Mouse (Mus musculus) liver, adult 2 months (tissue): ENCODE measurements around the gene Il3ra. TPM values are rescaled to one million over a fixed set of nuclear protein-coding genes. Genes with fewer than 3 reads are reported as not detected.
A peak's percentile ranks its signal among the peaks of the same experiment; 100 is the strongest.

Source experiments
- DNase-seq: peaks from one replicate; pipeline ENCODE4 v3.0.0-alpha.2; 2011; ENCODE audit warnings: low read depth, low spot score; ENCODE audit errors: extremely low read depth
- H3K27ac ChIP-seq: fragments of 200-500 bp; replicated peaks from 2 replicates; pipeline ENCODE4 v1.5.1; 2012; ENCODE audit warnings: low read depth, mild to moderate bottlenecking, control low read depth, inconsistent platforms, low read length; ENCODE audit not compliant: insufficient read depth
- H3K27me3 ChIP-seq: fragments of 200-500 bp; 2 replicates; pipeline ENCODE4 v1.6.1; 2012; ENCODE audit warnings: mild to moderate bottlenecking, moderate library complexity, low read length, inconsistent platforms; ENCODE audit not compliant: control insufficient read depth, insufficient read depth
- H3K36me3 ChIP-seq: fragments of 200-500 bp; 2 replicates; pipeline ENCODE4 v1.6.1; 2012; ENCODE audit warnings: low read length, inconsistent platforms; ENCODE audit not compliant: control insufficient read depth, insufficient read depth
- H3K4me1 ChIP-seq: fragments of 200-500 bp; 2 replicates; pipeline ENCODE4 v1.6.1; 2011; ENCODE audit warnings: low read length; ENCODE audit not compliant: control insufficient read depth, insufficient read depth
- H3K4me3 ChIP-seq: fragments of 200-500 bp; 2 replicates; pipeline ENCODE4 v1.5.1; 2011; ENCODE audit warnings: low read depth, mild to moderate bottlenecking, control low read depth, low read length, moderate library complexity; ENCODE audit not compliant: insufficient read depth
- H3K79me2 ChIP-seq: fragments of 200-500 bp; 2 replicates; pipeline ENCODE4 v1.6.1; 2012; ENCODE audit warnings: inconsistent platforms, mild to moderate bottlenecking, low read length, moderate library complexity; ENCODE audit not compliant: control insufficient read depth, insufficient read depth
- H3K9ac ChIP-seq: fragments of 200-500 bp; 2 replicates; pipeline ENCODE4 v1.6.1; 2012; ENCODE audit warnings: low read depth, mild to moderate bottlenecking, control low read depth, inconsistent platforms, low read length
- CTCF ChIP-seq: fragments of 200-500 bp; IDR thresholded peaks from 2 replicates; pipeline ENCODE4 v1.5.1; 2011; ENCODE audit warnings: low read depth, low read length, control low read depth
- POLR2A ChIP-seq: fragments of 200-500 bp; IDR thresholded peaks from 2 replicates; pipeline ENCODE4 v1.6.1; 2011; ENCODE audit warnings: low read length, control low read depth; ENCODE audit not compliant: insufficient read depth; ENCODE audit errors: extremely low read depth
- WGBS: fragments of 180-500 bp; shearing (Covaris S2); methylation state at CpG from one replicate; pipeline ENCODE4 v1.1.7; 2018; 5-methylcytosine and 5-hydroxymethylcytosine counted together
- polyA plus RNA-seq: library from polyadenylated mRNA; depleted of rRNA; stranded (reverse); fragments of >200 nt; gene quantifications from 2 replicates; pipeline ENCODE4 v1.2.3, GENCODE M21; 2012
- total RNA-seq: library from RNA; depleted of rRNA; stranded (reverse); fragments of >200 nt; gene quantifications from 2 replicates; pipeline ENCODE4 v1.2.3, GENCODE M21; 2014

The Il3ra gene
- total and polyA plus RNA-seq, 2 experiments = 1.6 to 9.7 TPM

DNA sequence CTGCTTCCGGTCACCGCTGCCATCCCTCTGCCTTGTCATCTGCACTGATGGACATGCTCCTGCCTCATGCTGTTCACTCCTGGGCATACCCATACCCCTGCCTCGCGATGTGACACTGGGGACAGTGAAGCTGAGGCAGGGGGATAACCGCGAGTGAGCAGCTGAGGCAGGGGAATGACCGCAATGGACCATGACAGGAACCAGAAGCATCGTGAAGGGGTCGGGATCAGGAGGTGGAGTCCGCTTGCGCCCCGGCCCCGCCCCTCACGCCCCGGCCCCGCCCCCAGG lies 682 bp downstream of the Il3ra start:
- Histone ChIP-seq H3K27ac (peak overlapping the region; percentile 20; the same call in 1 of the 2 replicates), H3K36me3 (no peaks in the 10 kb centered on the region), H3K4me1 (no peaks in the 10 kb centered on the region), H3K79me2 (no peaks in the 10 kb centered on the region), H3K4me3 (peak overlapping the region; percentile 71), H3K9ac (peak overlapping the region; percentile 23), H3K27me3 (no peaks in the 10 kb centered on the region)
- TF ChIP-seq CTCF = no peak
- TF ChIP-seq POLR2A = no peak
- DNase-seq = no peak
- WGBS = 28% methylated on average over 16 of the region's 16 CpGs

DNA sequence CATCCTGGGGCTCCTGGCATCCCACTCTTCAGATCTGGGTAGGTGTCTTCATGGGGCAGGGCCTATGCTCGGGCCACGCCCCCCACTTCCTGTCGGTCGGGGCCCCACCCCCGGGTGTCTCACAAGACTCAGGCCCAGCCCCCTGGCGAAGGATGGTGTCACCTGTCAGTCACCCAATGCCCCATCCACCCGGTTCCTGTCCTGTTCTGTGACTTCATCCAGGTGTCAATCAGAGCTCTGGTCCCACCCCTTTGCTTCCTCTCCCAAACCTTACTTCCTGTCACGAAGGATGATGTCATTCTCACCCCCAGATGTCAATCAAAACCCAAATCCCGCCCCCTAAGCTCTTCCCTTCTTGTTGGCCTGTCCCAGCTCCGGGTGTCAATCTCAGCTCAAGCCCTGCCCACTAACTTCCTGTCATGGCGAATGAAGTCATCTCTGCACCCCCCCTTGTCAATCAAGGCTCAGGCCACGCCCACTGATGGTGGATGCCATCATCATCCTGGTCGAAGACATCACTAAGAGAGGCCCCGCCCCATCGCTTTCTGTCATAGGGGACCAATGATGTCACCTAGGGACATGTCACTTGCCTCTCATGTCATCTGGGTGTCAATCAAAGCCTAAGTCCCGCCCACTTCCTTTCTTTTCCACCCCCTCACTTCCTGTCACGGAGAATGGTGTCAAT lies 1.2 kb downstream of the Il3ra start:
- H3K4me3 ChIP-seq = no peak overlapping the region
- DNase-seq = no peak
- H3K4me1 ChIP-seq = no peaks in the 10 kb centered on the region
- H3K27me3 ChIP-seq = no peaks in the 10 kb centered on the region
- H3K36me3 ChIP-seq = no peaks in the 10 kb centered on the region
- H3K9ac ChIP-seq = no peak overlapping the region
- no peak for TF ChIP-seq POLR2A
- no peak for TF ChIP-seq CTCF
- no peaks in the 10 kb centered on the region for H3K79me2 ChIP-seq
- WGBS = 79% methylated on average over 17 of the region's 17 CpGs
- H3K27ac ChIP-seq = no peak overlapping the region

DNA sequence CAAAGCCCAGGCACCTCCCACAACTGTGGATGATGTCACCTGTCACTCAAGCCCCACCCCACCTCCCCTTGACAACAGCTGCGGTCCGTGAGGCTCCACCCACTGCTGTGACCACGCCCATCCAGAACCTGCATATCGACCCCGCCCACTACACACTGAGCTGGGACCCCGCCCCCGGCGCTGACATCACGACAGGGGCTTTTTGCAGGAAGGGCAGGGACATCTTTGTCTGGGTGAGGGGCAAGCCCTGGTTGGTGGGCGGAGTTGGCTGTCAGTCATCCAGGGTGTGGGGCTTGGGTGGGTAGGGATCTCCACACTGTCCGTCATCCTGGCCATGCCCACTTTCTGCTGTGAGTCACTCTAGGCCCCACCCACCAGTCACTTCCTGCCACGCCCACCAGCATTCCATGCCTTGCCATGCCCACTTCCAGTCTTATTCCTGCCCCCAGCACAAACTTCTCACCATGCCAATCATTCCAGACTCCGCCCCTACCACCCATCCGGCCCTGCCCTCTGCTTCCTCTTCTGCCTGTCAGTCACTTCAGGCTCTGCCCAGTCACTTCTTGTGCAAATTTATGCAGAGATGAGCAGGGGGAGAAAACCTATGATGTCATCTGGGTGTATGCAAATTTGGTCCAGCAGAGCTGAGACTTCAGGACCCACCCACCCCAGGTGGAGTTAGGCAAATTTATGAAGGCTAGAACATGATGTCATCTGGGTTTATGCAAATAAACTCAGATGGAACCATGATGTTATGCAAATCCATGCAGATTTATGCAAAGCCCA lies 2.0 kb downstream of the Il3ra start:
- no peak for TF ChIP-seq CTCF
- TF ChIP-seq POLR2A = no peak
- Histone ChIP-seq H3K36me3 (no peaks in the 10 kb centered on the region), H3K27ac (no peak overlapping the region), H3K79me2 (no peaks in the 10 kb centered on the region), H3K4me1 (no peaks in the 10 kb centered on the region), H3K4me3 (no peak overlapping the region), H3K9ac (no peak overlapping the region), H3K27me3 (no peaks in the 10 kb centered on the region)
- no peak for DNase-seq
- 97% methylated on average over 14 of the region's 14 CpGs for WGBS

DNA sequence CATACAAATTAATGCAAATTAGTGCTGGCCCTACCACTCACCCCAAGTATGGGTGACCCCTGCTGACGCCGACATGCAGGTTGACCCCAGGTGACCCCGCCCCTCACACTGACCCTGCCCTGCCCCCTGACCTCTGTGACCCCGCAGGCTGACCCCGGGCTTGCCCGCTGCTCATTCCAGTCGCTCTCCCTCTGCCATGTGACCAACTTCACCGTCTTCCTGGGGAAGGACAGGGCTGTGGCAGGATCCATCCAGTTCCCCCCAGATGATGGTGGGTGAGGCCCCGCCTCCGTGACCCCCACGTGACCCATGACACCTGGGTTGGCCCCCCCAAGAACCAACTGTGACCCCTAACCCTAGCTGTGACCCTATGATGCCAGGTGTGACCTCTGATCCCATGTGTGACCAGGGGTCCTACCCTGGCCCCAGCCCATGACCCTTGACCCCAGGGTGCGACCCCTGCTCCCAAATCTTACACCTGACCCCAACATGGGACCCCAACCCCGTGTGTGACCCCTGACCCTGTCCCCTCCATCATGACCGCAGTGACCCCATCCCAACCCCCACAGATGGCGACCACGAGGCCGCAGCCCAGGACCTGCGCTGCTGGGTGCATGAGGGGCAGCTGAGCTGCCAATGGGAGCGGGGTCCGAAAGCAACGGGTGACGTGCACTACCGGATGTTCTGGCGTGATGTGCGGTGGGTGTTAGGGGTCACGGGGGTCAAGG lies 2.8 kb downstream of the Il3ra start:
- no peak for DNase-seq
- no peaks in the 10 kb centered on the region for H3K27me3 ChIP-seq
- no peak overlapping the region for H3K27ac ChIP-seq
- 97% methylated on average over 26 of the region's 26 CpGs for WGBS
- no peaks in the 10 kb centered on the region for H3K4me1 ChIP-seq
- TF ChIP-seq CTCF (no peak), POLR2A (no peak)
- H3K4me3 ChIP-seq = no peak overlapping the region
- no peaks in the 10 kb centered on the region for H3K79me2 ChIP-seq
- H3K9ac ChIP-seq = no peak overlapping the region
- H3K36me3 ChIP-seq = no peaks in the 10 kb centered on the region

DNA sequence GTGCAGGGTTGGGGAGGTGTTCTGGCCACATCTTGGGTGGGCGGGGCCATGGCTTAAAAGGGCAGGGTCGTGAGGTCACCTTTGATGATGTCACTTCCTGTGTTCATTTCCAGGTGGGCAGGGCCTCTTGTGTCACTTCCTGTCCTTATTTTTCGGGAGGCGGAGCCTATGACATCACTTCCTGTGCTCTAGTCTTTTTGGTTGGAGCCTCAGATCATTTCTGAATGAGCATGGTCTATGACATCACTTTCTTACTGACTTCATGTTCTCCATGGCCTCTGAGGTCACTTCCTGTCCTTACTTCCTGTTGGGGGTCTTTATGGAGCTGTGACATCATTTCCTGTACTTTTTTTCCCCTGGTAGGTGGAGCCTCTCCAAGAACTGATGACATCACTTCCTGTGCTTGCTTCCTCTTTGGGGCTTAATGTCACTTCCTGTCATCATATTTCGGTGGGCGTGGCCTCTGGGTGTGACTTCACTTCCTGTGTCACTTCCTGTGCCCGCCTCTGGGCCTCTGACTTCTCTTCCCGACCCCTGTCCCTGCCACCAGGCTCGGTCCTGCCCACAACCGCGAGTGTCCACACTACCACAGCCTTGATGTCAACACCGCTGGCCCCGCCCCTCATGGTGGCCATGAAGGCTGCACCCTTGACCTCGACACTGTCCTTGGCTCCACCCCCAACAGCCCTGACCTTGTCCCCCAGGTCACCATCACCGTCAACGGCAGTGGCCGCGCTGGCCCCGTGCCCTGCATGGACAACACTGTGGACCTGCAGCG lies 3.6 kb downstream of the Il3ra start:
- Histone ChIP-seq H3K79me2 (no peaks in the 10 kb centered on the region), H3K9ac (no peak overlapping the region), H3K36me3 (no peaks in the 10 kb centered on the region), H3K4me3 (no peak overlapping the region), H3K4me1 (no peaks in the 10 kb centered on the region), H3K27me3 (no peaks in the 10 kb centered on the region), H3K27ac (no peak overlapping the region)
- WGBS = 97% methylated on average over 20 of the region's 20 CpGs
- no peak for DNase-seq
- TF ChIP-seq CTCF (no peak), POLR2A (no peak)
